Mouse (Mus musculus): ENCODE measurements around the gene Spats1. TPM values are rescaled to one million over a fixed set of nuclear protein-coding genes. Genes with fewer than 3 reads are reported as not detected.
"Not testable (repeated sequence)": the region's sequence is repeated elsewhere in the genome, so short reads cannot be mapped to it uniquely, and the experiment has no call there.

Gene Spats1
- polyA plus RNA-seq, 1 experiment from 2014 or later = 0.39 TPM

- Histone ChIP-seq H3K27ac (no peak overlapping the region), H3K4me3 (replicated peaks; ENCODE audit: low read depth, low read length) (no peak overlapping the region), H3K36me3 (ENCODE audit: insufficient read depth, low read length) (peaks cover 43% of the 10 kb centered on the region), H3K9me3 (replicated peaks; ENCODE audit: low read length) (no peaks in the 10 kb centered on the region), H3K4me1 (replicated peaks; ENCODE audit: insufficient read depth, low read length) (no peaks in the 10 kb centered on the region), H3K9ac (ENCODE audit: low read depth, low read length) (no peak overlapping the region), H3K27me3 (ENCODE audit: insufficient read depth, low read length) (no peaks in the 10 kb centered on the region), H3K4me2 (ENCODE audit: low read length) (no peak overlapping the region)
- no peak for TF ChIP-seq CTCF (IDR thresholded peaks at IDR 0.05; ENCODE audit: low read depth)
- 69% methylated on average over 2 of the region's 2 CpGs for WGBS
- ATAC-seq (replicated peaks; ENCODE audit: low FRiP score, low read depth) = no peak
- DNase-seq (ENCODE audit: low spot score) = no peak
These were observed 57.8 kb downstream of the Spats1 start for GRCm38 (mm10) chr17:45417387-45417786.

DNA sequence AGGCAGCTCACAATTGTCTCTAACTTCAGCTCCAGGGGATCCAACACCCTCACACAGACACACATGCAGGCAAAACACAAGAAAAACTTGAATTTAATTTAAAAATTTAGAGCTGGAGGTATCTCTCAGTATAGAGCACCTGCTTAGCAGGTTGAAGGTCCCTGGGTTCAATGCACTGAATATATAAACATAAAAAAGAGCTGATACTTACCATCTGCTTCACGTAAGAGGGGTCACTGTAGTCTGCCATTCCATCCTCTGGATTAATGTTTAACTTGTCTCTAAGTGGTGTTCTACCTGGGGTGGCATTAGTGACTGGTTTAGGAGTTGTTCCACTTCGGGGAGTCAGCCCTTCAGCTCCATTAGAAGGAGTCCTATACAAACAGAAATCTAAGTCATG is 63.6 kb downstream of the Spats1 start:
- Histone ChIP-seq H3K36me3 (ENCODE audit: insufficient read depth, low read length) (peaks cover 44% of the 10 kb centered on the region), H3K27ac (peak overlapping the region; percentile 54; the same call in 1 of the 2 replicates)
- not testable (repeated sequence) for DNase-seq (ENCODE audit: low spot score); H3K9me3 ChIP-seq (replicated peaks; ENCODE audit: low read length); H3K4me2 ChIP-seq (ENCODE audit: low read length); H3K4me1 ChIP-seq (replicated peaks; ENCODE audit: insufficient read depth, low read length); H3K9ac ChIP-seq (ENCODE audit: low read depth, low read length); H3K27me3 ChIP-seq (ENCODE audit: insufficient read depth, low read length); H3K4me3 ChIP-seq (replicated peaks; ENCODE audit: low read depth, low read length)
- WGBS = 62% methylated on average over 2 of the region's 2 CpGs
- ATAC-seq (replicated peaks; ENCODE audit: low FRiP score, low read depth) = 0 out of 2 replicates have a peak, but pooled peaks have one; percentile 40

- no peak for TF ChIP-seq CTCF (IDR thresholded peaks at IDR 0.05; ENCODE audit: low read depth)
- H3K27me3 ChIP-seq (ENCODE audit: insufficient read depth, low read length) = no peaks in the 10 kb centered on the region
- H3K27ac ChIP-seq = no peak overlapping the region
- H3K9ac ChIP-seq (ENCODE audit: low read depth, low read length) = no peak overlapping the region
- no peaks in the 10 kb centered on the region for H3K4me1 ChIP-seq (replicated peaks; ENCODE audit: insufficient read depth, low read length)
- ATAC-seq (replicated peaks; ENCODE audit: low FRiP score, low read depth) = no peak
- no peak overlapping the region for H3K4me2 ChIP-seq (ENCODE audit: low read length)
- H3K36me3 ChIP-seq (ENCODE audit: insufficient read depth, low read length) = peaks cover 32% of the 10 kb centered on the region
- WGBS = 73% methylated on average over 2 of the region's 2 CpGs
- no peak overlapping the region for H3K4me3 ChIP-seq (replicated peaks; ENCODE audit: low read depth, low read length)
- no peaks in the 10 kb centered on the region for H3K9me3 ChIP-seq (replicated peaks; ENCODE audit: low read length)
- peak; percentile 19 for DNase-seq (ENCODE audit: low spot score)
These were observed 66.5 kb downstream of the Spats1 start for GRCm38 (mm10) chr17:45408719-45409118.

DNA sequence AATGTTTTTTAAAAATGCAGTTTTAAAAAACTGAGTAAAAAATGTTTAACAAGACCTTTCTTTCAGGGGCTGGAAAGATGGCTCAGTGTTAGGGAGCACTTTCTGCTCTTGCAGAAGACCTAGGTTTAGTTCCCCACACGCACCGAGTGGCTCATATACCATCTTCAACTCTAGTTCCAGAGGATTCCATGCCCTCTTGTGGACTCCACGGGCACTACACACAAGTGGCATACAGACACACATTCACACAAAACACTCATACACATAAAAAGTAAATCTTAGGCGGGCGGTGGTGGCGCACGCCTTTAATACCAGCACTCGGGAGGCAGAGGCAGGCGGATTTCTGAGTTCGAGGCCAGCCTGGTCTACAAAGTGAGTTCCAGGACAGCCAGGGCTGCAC is 68.9 kb downstream of the Spats1 start:
- peaks cover 14% of the 10 kb centered on the region; the same call in 1 of the 2 replicates for H3K36me3 ChIP-seq (ENCODE audit: insufficient read depth, low read length)
- no peak overlapping the region for H3K4me3 ChIP-seq (replicated peaks; ENCODE audit: low read depth, low read length)
- no peaks in the 10 kb centered on the region for H3K9me3 ChIP-seq (replicated peaks; ENCODE audit: low read length)
- TF ChIP-seq CTCF (IDR thresholded peaks at IDR 0.05; ENCODE audit: low read depth) = peak; percentile 33; the same call in 1 of the 2 replicates
- DNase-seq (ENCODE audit: low spot score) = no peak
- no peak for ATAC-seq (replicated peaks; ENCODE audit: low FRiP score, low read depth)
- H3K9ac ChIP-seq (ENCODE audit: low read depth, low read length) = no peak overlapping the region
- H3K4me1 ChIP-seq (replicated peaks; ENCODE audit: insufficient read depth, low read length) = no peaks in the 10 kb centered on the region
- H3K27me3 ChIP-seq (ENCODE audit: insufficient read depth, low read length) = no peaks in the 10 kb centered on the region
- no peak overlapping the region for H3K4me2 ChIP-seq (ENCODE audit: low read length)
- 95% methylated on average over 10 of the region's 10 CpGs for WGBS
- H3K27ac ChIP-seq = no peak overlapping the region

GRCm38 (mm10) chr17:45403207-45403606 is 72.0 kb downstream of the Spats1 start:
- Histone ChIP-seq H3K36me3 (ENCODE audit: insufficient read depth, low read length) (peaks cover 17% of the 10 kb centered on the region; the same call in 1 of the 2 replicates), H3K9me3 (replicated peaks; ENCODE audit: low read length) (no peaks in the 10 kb centered on the region), H3K4me2 (ENCODE audit: low read length) (no peak overlapping the region), H3K9ac (ENCODE audit: low read depth, low read length) (no peak overlapping the region), H3K4me1 (replicated peaks; ENCODE audit: insufficient read depth, low read length) (no peaks in the 10 kb centered on the region), H3K27ac (no peak overlapping the region), H3K4me3 (replicated peaks; ENCODE audit: low read depth, low read length) (no peak overlapping the region), H3K27me3 (ENCODE audit: insufficient read depth, low read length) (no peaks in the 10 kb centered on the region)
- peak; percentile 78 for TF ChIP-seq CTCF (IDR thresholded peaks at IDR 0.05; ENCODE audit: low read depth)
- peak; percentile 87 for DNase-seq (ENCODE audit: low spot score)
- WGBS = 8% methylated on average over 3 of the region's 3 CpGs
- ATAC-seq (replicated peaks; ENCODE audit: low FRiP score, low read depth) = 0 out of 2 replicates have a peak, but pooled peaks have one; percentile 33

DNA sequence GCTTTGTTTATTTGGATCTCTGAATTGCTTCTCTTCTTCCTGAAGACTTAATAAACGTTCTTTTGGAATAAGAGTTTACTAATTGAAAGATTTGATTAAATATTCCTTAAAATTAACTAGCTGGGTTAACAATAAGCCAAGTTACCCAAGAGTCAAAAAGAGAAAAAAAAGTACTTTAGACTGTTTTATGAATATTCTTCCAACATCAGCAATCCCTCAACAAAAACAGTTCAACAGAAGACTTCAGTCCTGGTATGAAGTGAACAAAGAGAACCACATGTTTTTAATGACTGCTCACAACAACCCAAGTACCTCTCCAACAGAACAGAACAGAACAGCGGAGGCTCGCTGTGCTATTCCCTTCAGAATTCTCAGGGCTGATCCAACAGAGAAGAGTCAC is 72.6 kb downstream of the Spats1 start:
- Histone ChIP-seq H3K27ac (no peak overlapping the region), H3K9me3 (replicated peaks; ENCODE audit: low read length) (no peaks in the 10 kb centered on the region), H3K9ac (ENCODE audit: low read depth, low read length) (no peak overlapping the region), H3K4me3 (replicated peaks; ENCODE audit: low read depth, low read length) (no peak overlapping the region), H3K4me2 (ENCODE audit: low read length) (no peak overlapping the region), H3K27me3 (ENCODE audit: insufficient read depth, low read length) (no peaks in the 10 kb centered on the region), H3K36me3 (ENCODE audit: insufficient read depth, low read length) (peaks cover 17% of the 10 kb centered on the region; the same call in 1 of the 2 replicates), H3K4me1 (replicated peaks; ENCODE audit: insufficient read depth, low read length) (no peaks in the 10 kb centered on the region)
- ATAC-seq (replicated peaks; ENCODE audit: low FRiP score, low read depth) (no peak), DNase-seq (ENCODE audit: low spot score) (peak; percentile 13)
- no peak for TF ChIP-seq CTCF (IDR thresholded peaks at IDR 0.05; ENCODE audit: low read depth)
- 72% methylated on average over 3 of the region's 3 CpGs for WGBS

- H3K27me3 ChIP-seq (ENCODE audit: insufficient read depth, low read length) = no peaks in the 10 kb centered on the region
- H3K27ac ChIP-seq = peak overlapping the region; percentile 28; the same call in 1 of the 2 replicates
- DNase-seq (ENCODE audit: low spot score) (no peak), ATAC-seq (replicated peaks; ENCODE audit: low FRiP score, low read depth) (no peak)
- H3K9ac ChIP-seq (ENCODE audit: low read depth, low read length) = no peak overlapping the region
- H3K4me1 ChIP-seq (replicated peaks; ENCODE audit: insufficient read depth, low read length) = no peaks in the 10 kb centered on the region
- H3K36me3 ChIP-seq (ENCODE audit: insufficient read depth, low read length) = peaks cover 17% of the 10 kb centered on the region; the same call in 1 of the 2 replicates
- no peak for TF ChIP-seq CTCF (IDR thresholded peaks at IDR 0.05; ENCODE audit: low read depth)
- no peak overlapping the region for H3K4me2 ChIP-seq (ENCODE audit: low read length)
- H3K9me3 ChIP-seq (replicated peaks; ENCODE audit: low read length) = no peaks in the 10 kb centered on the region
- no peak overlapping the region for H3K4me3 ChIP-seq (replicated peaks; ENCODE audit: low read depth, low read length)
- 76% methylated on average over 1 of the region's 1 CpGs for WGBS
These were observed 73.1 kb downstream of the Spats1 start for GRCm38 (mm10) chr17:45402126-45402525.
